9 mouse cellular contexts compared by ENCODE assay signal in the genomic region with DNA sequence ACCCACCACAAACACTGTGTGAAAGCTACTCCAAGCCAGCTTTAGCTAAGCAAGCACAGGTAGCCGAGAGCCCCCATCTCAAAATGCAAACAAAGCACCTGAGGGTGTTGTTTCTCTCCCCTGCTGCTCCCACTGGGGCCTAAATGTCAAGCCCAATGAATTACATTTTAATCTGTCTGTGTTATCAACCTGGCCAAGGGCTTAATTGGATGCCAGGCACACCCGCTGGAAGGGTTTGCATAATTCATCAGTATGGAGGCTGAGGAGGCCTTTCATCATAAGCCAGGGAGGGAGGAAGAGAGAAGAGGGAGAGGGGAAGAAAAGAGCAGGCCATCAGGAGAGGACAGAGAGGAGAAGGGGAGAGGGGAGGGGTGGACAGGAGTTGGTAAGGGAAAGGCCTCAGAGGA. TPM values are rescaled to one million over a fixed set of nuclear protein-coding genes. Genes with fewer than 3 reads are reported as not detected.
A peak's percentile ranks its signal among the peaks of the same experiment; 100 is the strongest.
DNase-seq lines count a peak whose midpoint lies in the region; ATAC-seq lines count a peak whose summit lies in the region.
"Had no signal": no experiment of that assay in that cellular context is flagged by ENCODE, and none has a peak within 500 bp of the region (broad histone marks: within the 10 kb centered on the region; RNA-seq: fewer than 3 reads in every experiment).

No protein-coding gene starts in this region.

- no peaks in the 10 kb centered on the region for H3K27me3 ChIP-seq in hindbrain, embryonic 11.5 days (ENCODE audit: control insufficient read depth, insufficient read depth, low read length)
- no peaks in the 10 kb centered on the region for H3K27me3 ChIP-seq in neural tube, embryonic 12.5 days (replicated peaks)

- H3K36me3 ChIP-seq in hindbrain, embryonic 11.5 days (ENCODE audit: control insufficient read depth, insufficient read depth, low read length): no peaks in the 10 kb centered on the region
- no peaks in the 10 kb centered on the region for H3K36me3 ChIP-seq in neural tube, embryonic 12.5 days

- 0 out of 2 replicates have a peak overlapping the region, but pooled peaks have one; percentile 19 for H3K27ac ChIP-seq in hindbrain, embryonic 11.5 days (ENCODE audit: low read depth, low read length)
- 0 out of 2 replicates have a peak overlapping the region, but pooled peaks have one; percentile 5 for H3K27ac ChIP-seq in neural tube, embryonic 12.5 days
- H3K27ac ChIP-seq: liver, embryonic 14.5 days had no signal

- no peak overlapping the region for H3K4me2 ChIP-seq in hindbrain, embryonic 11.5 days (replicated peaks; ENCODE audit: low read depth, low read length)
- no peak overlapping the region; the same call in 1 of the 2 replicates for H3K4me2 ChIP-seq in neural tube, embryonic 12.5 days (replicated peaks)

- no peak overlapping the region for H3K4me3 ChIP-seq in hindbrain, embryonic 11.5 days (ENCODE audit: low read depth, low read length)
- no peak overlapping the region for H3K4me3 ChIP-seq in neural tube, embryonic 12.5 days

- H3K9ac ChIP-seq in hindbrain, embryonic 11.5 days (ENCODE audit: low read depth, low read length): no peak overlapping the region
- no peak overlapping the region for H3K9ac ChIP-seq in neural tube, embryonic 12.5 days
- H3K9ac ChIP-seq: liver, embryonic 14.5 days had no signal

- no peaks in the 10 kb centered on the region; the same call in 1 of the 2 replicates for H3K4me1 ChIP-seq in hindbrain, embryonic 11.5 days (replicated peaks; ENCODE audit: control insufficient read depth, insufficient read depth, low read length)
- H3K4me1 ChIP-seq in neural tube, embryonic 12.5 days: peaks cover 31% of the 10 kb centered on the region

- DNase-seq in cerebellum, adult 18-20 months: peak; percentile 25 to 39
- DNase-seq in layer of hippocampus, postnatal 14 days (ENCODE audit: low spot score in 2 of 2): peak; percentile 50 to 67
- DNase-seq in layer of hippocampus, adult 8-10 months (ENCODE audit: low spot score in 2 of 2): no peak
- DNase-seq in hindbrain, embryonic 11.5 days (ENCODE audit: low spot score): peak; percentile 41
- no peak for DNase-seq in urinary bladder, adult 2 months (ENCODE audit: low spot score)

- no peak for ATAC-seq in cerebellum, adult (ENCODE audit: insufficient number of reproducible peaks, low FRiP score, low TSS enrichment)
- peak; percentile 60; the same call in 1 of the 2 replicates for ATAC-seq in hindbrain, embryonic 11.5 days (ENCODE audit: low FRiP score)
- ATAC-seq in neural tube, embryonic 12.5 days (ENCODE audit: low FRiP score, low read depth): 0 out of 2 replicates have a peak, but pooled peaks have one; percentile 25
- ATAC-seq in CD4-positive, CD25-positive, alpha-beta regulatory T cell, adult 4 months: no peak

- H3K9me3 ChIP-seq in hindbrain, embryonic 11.5 days (ENCODE audit: control insufficient read depth, low read length): no peaks in the 10 kb centered on the region
- H3K9me3 ChIP-seq in neural tube, embryonic 12.5 days: peaks cover 4% of the 10 kb centered on the region; the same call in 1 of the 2 replicates

- 31% methylated on average over 2 of the region's 2 CpGs for WGBS in hindbrain, embryonic 11.5 days
- 27% methylated on average over 2 of the region's 2 CpGs for WGBS in neural tube, embryonic 12.5 days

RNA-seq across cellular contexts. Expression of gene Ces5a, which starts 36.5 kb away (rescaled TPM):
- 1 to 10 TPM in 1 of 2 experiments, under 1 TPM in 1; 0.86 to 1.7 TPM for total RNA-seq in layer of hippocampus, postnatal 14 days (2021)
- 1 to 10 TPM in 3 of 4 experiments, under 1 TPM in 1; 0.89 to 2.0 (median 1.5) TPM for total RNA-seq in layer of hippocampus, adult 8-10 months (2022)
- 0.21 TPM in 1 of 2 replicates, not detected in the other for polyA plus RNA-seq in hindbrain, embryonic 11.5 days (2014; fragmentation: Nextera tagmentation; extraction: Ambion mirVana)
- not detected in 2 replicates for polyA plus RNA-seq in neural tube, embryonic 12.5 days (2016; fragmentation: Nextera tagmentation; extraction: Ambion mirVana)
- not detected for polyA plus RNA-seq in CD4-positive, CD25-positive, alpha-beta regulatory T cell, adult 4 months (2017; shearing (Covaris generic))
- polyA plus RNA-seq in urinary bladder, adult 2 months (2012; rRNA removed): 0.07 TPM in 1 of 2 replicates, not detected in the other
- polyA plus RNA-seq: liver, embryonic 14.5 days had no signal

Comparison
In these comparisons a context has a peak if more than half of its experiments do, and no peak if none do; other contexts are left out.
1. DNase-seq: peak in cerebellum, adult 18-20 months (2 of 2), layer of hippocampus, postnatal 14 days (2 of 2) and hindbrain, embryonic 11.5 days (single experiment); none in layer of hippocampus, adult 8-10 months (0 of 2) and urinary bladder, adult 2 months (single experiment).
2. ATAC-seq: peak in hindbrain, embryonic 11.5 days (single experiment) and neural tube, embryonic 12.5 days (single experiment); none in cerebellum, adult (single experiment) and CD4-positive, CD25-positive, alpha-beta regulatory T cell, adult 4 months (single experiment).